Mouse (Mus musculus): ENCODE data around the gene Cpne5. TPM values are rescaled to one million over a fixed set of nuclear protein-coding genes. Genes with fewer than 3 reads are reported as not detected.

Gene Cpne5
- total and polyA plus RNA-seq, 2 experiments from 2014 or later: 3.6 to 8.4 TPM

DNA sequence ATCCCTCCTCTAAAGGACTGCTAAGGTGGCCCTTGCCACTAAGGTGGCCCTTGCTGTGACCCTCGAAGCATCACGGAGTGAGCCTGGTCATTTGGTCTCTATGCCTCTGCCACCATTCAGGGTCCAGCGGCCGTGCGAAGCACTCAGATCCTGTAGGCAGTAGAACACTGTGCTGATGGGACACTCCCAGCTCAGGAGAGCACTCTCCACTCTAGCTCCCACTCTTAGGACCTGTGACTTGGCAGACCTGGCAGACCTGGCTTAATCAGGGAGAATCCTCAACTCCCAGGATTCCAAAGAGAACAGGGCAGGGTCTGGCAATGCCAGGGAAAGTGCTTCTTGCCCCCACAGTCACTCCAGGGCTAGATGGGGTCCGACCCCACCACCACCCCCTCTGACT lies 58.0 kb downstream of the Cpne5 start:
- no peak for TF ChIP-seq EP300 (IDR thresholded peaks at IDR 0.05; ENCODE audit: low read depth)
- no peak for TF ChIP-seq CTCF (IDR thresholded peaks at IDR 0.05; ENCODE audit: low read depth)
- peaks cover 8% of the 10 kb centered on the region for H3K4me1 ChIP-seq (ENCODE audit: control insufficient read depth, insufficient read depth)

DNA sequence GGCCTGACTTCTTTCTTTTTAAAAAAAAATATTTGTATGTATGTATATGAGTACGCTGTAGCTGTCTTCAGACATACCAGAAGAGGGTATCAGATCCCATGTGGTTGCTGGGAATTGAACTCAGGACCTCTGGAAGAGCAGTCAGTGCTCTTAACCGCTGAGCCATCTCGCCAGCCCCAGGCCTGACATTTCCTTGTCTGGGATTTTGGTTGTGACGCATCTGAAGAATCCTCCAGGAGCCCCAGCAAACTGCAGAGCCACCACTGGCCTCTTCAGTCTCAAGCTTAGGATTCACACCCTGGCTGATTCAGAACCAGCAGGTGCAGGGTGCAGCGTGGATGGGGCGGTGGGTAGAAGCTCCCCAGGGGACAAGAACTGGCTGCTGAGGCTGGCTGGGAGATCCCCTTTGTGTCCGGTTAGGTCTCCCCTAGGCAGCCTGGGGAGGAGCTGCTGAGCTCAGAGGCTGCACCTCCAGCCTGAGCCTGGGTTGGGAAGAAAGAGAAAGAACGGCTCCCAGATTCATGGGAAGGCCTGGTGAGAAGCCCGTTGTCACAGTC lies 59.4 kb downstream of the Cpne5 start:
- H3K9ac ChIP-seq (replicated peaks; ENCODE audit: low read depth, low read length): no peak overlapping the region
- H3K4me2 ChIP-seq (ENCODE audit: low read depth, low read length): no peak overlapping the region
- no peaks in the 10 kb centered on the region for H3K36me3 ChIP-seq (replicated peaks; ENCODE audit: control insufficient read depth, insufficient read depth, low read length)
- no peak overlapping the region for H3K27ac ChIP-seq (ENCODE audit: low read depth)
- no peak for DNase-seq (ENCODE audit: low spot score)
- 73% methylated on average over 9 of the region's 9 CpGs for WGBS
- no peaks in the 10 kb centered on the region for H3K9me3 ChIP-seq (replicated peaks; ENCODE audit: control insufficient read depth, low read length)
- ATAC-seq (ENCODE audit: insufficient read depth, low read depth): no peak
- no peak overlapping the region for H3K4me3 ChIP-seq (ENCODE audit: low read depth, low read length)
- peaks cover 8% of the 10 kb centered on the region for H3K4me1 ChIP-seq (ENCODE audit: control insufficient read depth, insufficient read depth)
- no peaks in the 10 kb centered on the region for H3K27me3 ChIP-seq (ENCODE audit: control insufficient read depth, insufficient read depth, low read length)
- TF ChIP-seq CTCF (IDR thresholded peaks at IDR 0.05; ENCODE audit: low read depth): no peak
- no peak for TF ChIP-seq EP300 (IDR thresholded peaks at IDR 0.05; ENCODE audit: low read depth)

More for the DNA sequence above, 58.0 kb downstream of the Cpne5 start:
- no peaks in the 10 kb centered on the region for H3K27me3 ChIP-seq (ENCODE audit: control insufficient read depth, insufficient read depth, low read length)
- H3K36me3 ChIP-seq (replicated peaks; ENCODE audit: control insufficient read depth, insufficient read depth, low read length): no peaks in the 10 kb centered on the region
- ATAC-seq (ENCODE audit: insufficient read depth, low read depth): no peak
- H3K27ac ChIP-seq (ENCODE audit: low read depth): no peak overlapping the region
- 86% methylated on average over 6 of the region's 6 CpGs for WGBS
- H3K9me3 ChIP-seq (replicated peaks; ENCODE audit: control insufficient read depth, low read length): no peaks in the 10 kb centered on the region
- no peak overlapping the region for H3K4me2 ChIP-seq (ENCODE audit: low read depth, low read length)
- H3K9ac ChIP-seq (replicated peaks; ENCODE audit: low read depth, low read length): no peak overlapping the region
- DNase-seq (ENCODE audit: low spot score): no peak
- no peak overlapping the region for H3K4me3 ChIP-seq (ENCODE audit: low read depth, low read length)

DNA sequence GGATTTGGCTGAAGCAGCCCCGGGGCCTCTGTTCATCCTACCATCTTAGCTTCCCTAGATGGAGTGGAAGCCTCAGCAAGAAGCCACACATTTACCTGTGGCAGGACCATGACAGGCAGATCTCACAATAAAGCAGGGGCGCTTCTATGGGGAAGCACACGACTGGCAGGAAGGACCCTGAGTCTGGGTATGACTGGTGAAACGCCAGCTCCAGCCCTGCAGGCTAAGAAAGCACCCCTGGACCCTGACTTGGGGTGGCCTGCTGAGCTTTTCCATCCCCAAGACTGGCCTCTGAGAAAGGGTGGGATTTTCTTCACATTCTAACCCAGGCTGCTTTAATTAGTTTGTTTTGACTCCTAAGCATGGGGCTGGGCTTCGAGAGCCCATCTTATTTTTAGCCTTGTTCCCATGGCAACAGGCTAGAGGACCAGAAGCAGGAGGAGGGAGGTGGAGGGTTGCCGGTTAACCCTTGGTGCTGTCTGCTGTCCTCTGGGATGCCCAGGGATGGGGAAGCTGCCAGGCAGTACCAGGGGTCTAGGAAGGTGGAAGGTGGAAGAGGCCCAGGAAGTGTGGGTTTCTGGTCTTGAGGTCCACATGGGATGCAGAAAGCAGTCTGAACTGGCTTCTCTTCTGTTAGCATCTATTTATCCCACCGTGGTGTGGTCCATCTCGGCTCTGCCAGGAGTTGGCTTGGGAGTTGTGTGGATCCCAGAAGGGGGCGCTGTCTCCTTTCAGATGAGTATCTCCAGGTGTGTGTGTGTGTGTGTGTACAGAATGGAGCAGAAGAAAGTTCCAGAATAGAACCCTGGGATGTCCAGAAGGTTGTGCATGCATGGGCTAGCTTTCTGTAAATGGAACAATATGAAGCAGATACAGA lies 61.3 kb downstream of the Cpne5 start:
- DNase-seq (ENCODE audit: low spot score) (peak; percentile 23), ATAC-seq (ENCODE audit: insufficient read depth, low read depth) (peak; percentile 44)
- H3K27me3 ChIP-seq (ENCODE audit: control insufficient read depth, insufficient read depth, low read length): no peaks in the 10 kb centered on the region
- peaks cover 8% of the 10 kb centered on the region for H3K4me1 ChIP-seq (ENCODE audit: control insufficient read depth, insufficient read depth)
- H3K4me2 ChIP-seq (ENCODE audit: low read depth, low read length): no peak overlapping the region
- TF ChIP-seq CTCF (IDR thresholded peaks at IDR 0.05; ENCODE audit: low read depth): peak; percentile 75
- TF ChIP-seq EP300 (IDR thresholded peaks at IDR 0.05; ENCODE audit: low read depth): no peak
- H3K9ac ChIP-seq (replicated peaks; ENCODE audit: low read depth, low read length): no peak overlapping the region
- H3K36me3 ChIP-seq (replicated peaks; ENCODE audit: control insufficient read depth, insufficient read depth, low read length): no peaks in the 10 kb centered on the region
- no peak overlapping the region for H3K4me3 ChIP-seq (ENCODE audit: low read depth, low read length)
- WGBS: 25% methylated on average over 9 of the region's 9 CpGs
- no peak overlapping the region for H3K27ac ChIP-seq (ENCODE audit: low read depth)
- no peaks in the 10 kb centered on the region for H3K9me3 ChIP-seq (replicated peaks; ENCODE audit: control insufficient read depth, low read length)

DNA sequence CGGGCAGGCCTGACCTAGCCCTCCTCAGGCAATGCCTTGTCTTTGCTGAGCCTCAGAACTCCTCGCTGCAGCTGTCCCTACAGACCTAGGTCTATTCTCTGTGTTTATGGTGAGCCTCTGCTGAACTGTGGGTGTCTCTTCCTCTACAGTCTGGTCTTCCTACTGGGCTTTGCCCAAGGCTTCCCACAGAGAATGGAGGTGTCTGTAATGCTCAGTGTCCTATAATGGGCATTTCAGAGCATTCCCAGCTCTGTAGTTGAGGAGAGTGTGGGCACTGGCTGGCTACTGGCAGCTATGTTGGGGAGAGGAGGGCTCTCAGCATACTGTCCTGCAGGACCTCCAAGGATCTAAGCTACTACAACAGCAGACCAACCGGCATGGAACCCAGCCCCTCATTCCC lies 62.3 kb downstream of the Cpne5 start:
- no peak for TF ChIP-seq CTCF (IDR thresholded peaks at IDR 0.05; ENCODE audit: low read depth)
- no peak for TF ChIP-seq EP300 (IDR thresholded peaks at IDR 0.05; ENCODE audit: low read depth)
- peaks cover 8% of the 10 kb centered on the region for H3K4me1 ChIP-seq (ENCODE audit: control insufficient read depth, insufficient read depth)
- H3K27ac ChIP-seq (ENCODE audit: low read depth): no peak overlapping the region

DNA sequence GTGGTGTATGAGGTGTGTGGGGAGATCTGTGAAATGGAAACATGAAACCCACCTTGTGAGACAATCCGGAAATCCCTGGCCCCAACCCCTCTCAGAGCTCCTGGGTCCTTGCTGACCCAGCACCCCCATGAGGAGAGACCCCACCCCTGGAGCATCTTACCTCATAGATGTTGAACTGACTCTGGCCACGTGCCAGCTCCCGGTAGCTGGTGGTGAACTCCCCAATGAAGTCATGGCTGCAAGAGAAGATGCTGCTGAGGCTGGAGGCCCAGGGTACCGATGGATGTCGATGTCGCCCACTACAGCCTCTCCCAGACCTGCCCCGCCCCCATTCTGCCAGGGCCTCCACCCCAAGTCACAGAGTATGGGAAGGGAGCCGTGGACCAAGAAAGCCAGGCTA lies 64.8 kb downstream of the Cpne5 start:
- WGBS: 67% methylated on average over 8 of the region's 8 CpGs
- H3K4me1 ChIP-seq (ENCODE audit: control insufficient read depth, insufficient read depth): peaks cover 8% of the 10 kb centered on the region
- H3K4me2 ChIP-seq (ENCODE audit: low read depth, low read length): no peak overlapping the region
- H3K9ac ChIP-seq (replicated peaks; ENCODE audit: low read depth, low read length): no peak overlapping the region
- H3K27ac ChIP-seq (ENCODE audit: low read depth): no peak overlapping the region
- no peaks in the 10 kb centered on the region for H3K36me3 ChIP-seq (replicated peaks; ENCODE audit: control insufficient read depth, insufficient read depth, low read length)
- no peaks in the 10 kb centered on the region for H3K27me3 ChIP-seq (ENCODE audit: control insufficient read depth, insufficient read depth, low read length)
- no peak overlapping the region for H3K4me3 ChIP-seq (ENCODE audit: low read depth, low read length)
- DNase-seq (ENCODE audit: low spot score) (no peak), ATAC-seq (ENCODE audit: insufficient read depth, low read depth) (no peak)
- no peaks in the 10 kb centered on the region for H3K9me3 ChIP-seq (replicated peaks; ENCODE audit: control insufficient read depth, low read length)
- TF ChIP-seq EP300 (IDR thresholded peaks at IDR 0.05; ENCODE audit: low read depth) (no peak), CTCF (IDR thresholded peaks at IDR 0.05; ENCODE audit: low read depth) (no peak)

More for the DNA sequence above, 62.3 kb downstream of the Cpne5 start:
- no peak overlapping the region for H3K4me3 ChIP-seq (ENCODE audit: low read depth, low read length)
- no peak overlapping the region for H3K9ac ChIP-seq (replicated peaks; ENCODE audit: low read depth, low read length)
- ATAC-seq (ENCODE audit: insufficient read depth, low read depth) (no peak), DNase-seq (ENCODE audit: low spot score) (no peak)
- H3K9me3 ChIP-seq (replicated peaks; ENCODE audit: control insufficient read depth, low read length): no peaks in the 10 kb centered on the region
- H3K4me2 ChIP-seq (ENCODE audit: low read depth, low read length): no peak overlapping the region
- no peaks in the 10 kb centered on the region for H3K27me3 ChIP-seq (ENCODE audit: control insufficient read depth, insufficient read depth, low read length)
- no peaks in the 10 kb centered on the region for H3K36me3 ChIP-seq (replicated peaks; ENCODE audit: control insufficient read depth, insufficient read depth, low read length)
- 50% methylated on average over 3 of the region's 3 CpGs for WGBS
